Mouse (Mus musculus): ENCODE results near the gene Cnnm1.

The Cnnm1 gene

GRCm38 (mm10) chr19:43440112-43440737, at the start of gene Cnnm1:
TSS of gene Cnnm1 (plus strand) at chr19:43440436.
- DNase-seq (ENCODE audit: low spot score) = no peak

- peak; percentile 55 for DNase-seq (ENCODE audit: low spot score)
Observed at GRCm38 (mm10) chr19:43396327-43396726, 43.9 kb upstream of the Cnnm1 start.

- DNase-seq (ENCODE audit: low spot score) = no peak
Observed at GRCm38 (mm10) chr19:43407181-43407580, 33.1 kb upstream of the Cnnm1 start.

- DNase-seq (ENCODE audit: low spot score) = no peak
Observed at GRCm38 (mm10) chr19:43415565-43415964, 24.7 kb upstream of the Cnnm1 start.

- no peak for DNase-seq (ENCODE audit: low spot score)
Observed at GRCm38 (mm10) chr19:43420506-43420905, 19.7 kb upstream of the Cnnm1 start.

- DNase-seq (ENCODE audit: low spot score) = no peak
Observed at GRCm38 (mm10) chr19:43424082-43424481, 16.2 kb upstream of the Cnnm1 start.

GRCm38 (mm10) chr19:43427446-43428224, 12.6 kb upstream of the Cnnm1 start:
- no peak for DNase-seq (ENCODE audit: low spot score)

GRCm38 (mm10) chr19:43439246-43439645, 990 bp upstream of the Cnnm1 start:
- DNase-seq (ENCODE audit: low spot score) = no peak

- no peak for DNase-seq (ENCODE audit: low spot score)
Observed at GRCm38 (mm10) chr19:43440768-43441660, 778 bp downstream of the Cnnm1 start.

- no peak for DNase-seq (ENCODE audit: low spot score)
Observed at GRCm38 (mm10) chr19:43441661-43441990, 1.4 kb downstream of the Cnnm1 start.

- no peak for DNase-seq (ENCODE audit: low spot score)
Observed at GRCm38 (mm10) chr19:43442269-43442668, 2.0 kb downstream of the Cnnm1 start.

GRCm38 (mm10) chr19:43442906-43443305, 2.7 kb downstream of the Cnnm1 start:
- no peak for DNase-seq (ENCODE audit: low spot score)

- DNase-seq (ENCODE audit: low spot score) = no peak
Observed at GRCm38 (mm10) chr19:43444636-43445205, 4.5 kb downstream of the Cnnm1 start.

- no peak for DNase-seq (ENCODE audit: low spot score)
Observed at GRCm38 (mm10) chr19:43451563-43451962, 11.3 kb downstream of the Cnnm1 start.

GRCm38 (mm10) chr19:43452176-43452575, 11.9 kb downstream of the Cnnm1 start:
- DNase-seq (ENCODE audit: low spot score) = peak; percentile 64

- DNase-seq (ENCODE audit: low spot score) = no peak
Observed at GRCm38 (mm10) chr19:43453025-43453424, 12.8 kb downstream of the Cnnm1 start.

GRCm38 (mm10) chr19:43459948-43460347, 19.7 kb downstream of the Cnnm1 start:
- no peak for DNase-seq (ENCODE audit: low spot score)

GRCm38 (mm10) chr19:43460481-43460880, 20.2 kb downstream of the Cnnm1 start:
- no peak for DNase-seq (ENCODE audit: low spot score)

GRCm38 (mm10) chr19:43462141-43462540, 21.9 kb downstream of the Cnnm1 start:
- no peak for DNase-seq (ENCODE audit: low spot score)

- DNase-seq (ENCODE audit: low spot score) = no peak
Observed at GRCm38 (mm10) chr19:43463546-43464293, 23.5 kb downstream of the Cnnm1 start.

- DNase-seq (ENCODE audit: low spot score) = no peak
Observed at GRCm38 (mm10) chr19:43464294-43464687, 24.1 kb downstream of the Cnnm1 start.

GRCm38 (mm10) chr19:43465076-43465475, 24.8 kb downstream of the Cnnm1 start:
- DNase-seq (ENCODE audit: low spot score) = no peak

All from layer of hippocampus, adult 9-10 months (tissue).